Mouse (Mus musculus) liver, postnatal 0 days (tissue): ENCODE data around the gene Ptges. TPM values are rescaled to one million over a fixed set of nuclear protein-coding genes. Genes with fewer than 3 reads are reported as not detected.
"Not testable (repeated sequence)": the region's sequence is repeated elsewhere in the genome, so short reads cannot be mapped to it uniquely, and the experiment has no call there.

Experiments used
- ATAC-seq: fragments of 200-750 bp; cut with Nextera tagmentation; 2 replicates; pipeline ENCODE4 v1.8.0; 2017; ENCODE audit warnings: mild to moderate bottlenecking, moderate library complexity
- DNase-seq: peaks from one replicate; pipeline ENCODE4 v3.0.0-alpha.2; 2016
- H3K27ac ChIP-seq: fragments of 300-500 bp; sonication (generic); 2 replicates; pipeline ENCODE4 v1.5.1; 2014; ENCODE audit warnings: antibody characterized with exemption, moderate library complexity, mild to moderate bottlenecking, low read depth
- H3K27me3 ChIP-seq: fragments of 300-500 bp; sonication (generic); 2 replicates; pipeline ENCODE4 v1.6.1; 2014; ENCODE audit warnings: low read length, control low read depth, mixed read lengths; ENCODE audit not compliant: insufficient read depth
- H3K36me3 ChIP-seq: fragments of 300-500 bp; sonication (generic); replicated peaks from 2 replicates; pipeline ENCODE4 v1.6.1; 2014; ENCODE audit warnings: mild to moderate bottlenecking, control low read depth, low read length, moderate library complexity, mixed read lengths; ENCODE audit not compliant: insufficient read depth
- H3K4me1 ChIP-seq: fragments of 300-500 bp; sonication (generic); 2 replicates; pipeline ENCODE4 v1.6.1; 2014; ENCODE audit warnings: antibody characterized with exemption, mild to moderate bottlenecking, control low read depth; ENCODE audit not compliant: insufficient read depth
- H3K4me2 ChIP-seq: fragments of 300-500 bp; sonication (generic); 2 replicates; pipeline ENCODE4 v1.6.1; 2014; ENCODE audit warnings: low read depth, mild to moderate bottlenecking, low read length, moderate library complexity, mixed read lengths
- H3K4me3 ChIP-seq: fragments of 300-500 bp; sonication (generic); 2 replicates; pipeline ENCODE4 v1.5.1; 2014; ENCODE audit warnings: low read depth, low read length
- H3K9ac ChIP-seq: fragments of 300-500 bp; sonication (generic); replicated peaks from 2 replicates; pipeline ENCODE4 v1.6.1; 2014; ENCODE audit warnings: mild to moderate bottlenecking, moderate library complexity
- H3K9me3 ChIP-seq: fragments of 300-500 bp; sonication (generic); 2 replicates; pipeline ENCODE4 v1.6.1; 2016; ENCODE audit warnings: mild to moderate bottlenecking, control low read depth, low read length, mixed read lengths
- CTCF ChIP-seq: sonication (generic); IDR thresholded peaks from 2 replicates; pipeline ENCODE4 v1.5.1; 2016; ENCODE audit warnings: antibody characterized with exemption, low read depth
- EP300 ChIP-seq: IDR thresholded peaks from 2 replicates; pipeline ENCODE4 v1.6.1; 2016; ENCODE audit warnings: antibody characterized with exemption, low read depth, mild to moderate bottlenecking
- WGBS: fragments of 180-500 bp; shearing (Covaris S2); extraction: QIAGEN DNeasy Blood & Tissue Kit; methylation state at CpG from one replicate; pipeline ENCODE4 v1.1.7; 2014; ENCODE audit not compliant: insufficient replicate concordance; 5-methylcytosine and 5-hydroxymethylcytosine counted together
- polyA plus RNA-seq: library from polyadenylated mRNA; unstranded; fragments of >200 nt; fragmentation: Nextera tagmentation; extraction: Ambion mirVana; gene quantifications from 2 replicates; pipeline ENCODE4 v1.2.1, GENCODE M21; 2015

Ptges gene
- polyA plus RNA-seq, 1 experiment from 2014 or later = 1.7 TPM

GRCm38 (mm10) chr2:30942603-30943011 lies 12.9 kb upstream of the Ptges start:
- Histone ChIP-seq H3K36me3 (no peaks in the 10 kb centered on the region), H3K27me3 (no peaks in the 10 kb centered on the region), H3K4me1 (no peaks in the 10 kb centered on the region), H3K4me3 (peak overlapping the region; percentile 63), H3K9ac (peak overlapping the region; percentile 52), H3K4me2 (peak overlapping the region; percentile 68), H3K27ac (peak overlapping the region; percentile 46; the same call in 1 of the 2 replicates), H3K9me3 (no peaks in the 10 kb centered on the region)
- DNase-seq (peak; percentile 77), ATAC-seq (peak; percentile 90)
- TF ChIP-seq EP300 (no peak), CTCF (peak; percentile 97)
- WGBS = 16% methylated on average over 16 of the region's 16 CpGs

- not testable (repeated sequence) for H3K9ac ChIP-seq, H3K27ac ChIP-seq
- WGBS = 26% methylated on average over 7 of the region's 7 CpGs
Observed at GRCm38 (mm10) chr2:30942116-30942515, 12.5 kb upstream of the Ptges start.

GRCm38 (mm10) chr2:30941586-30941985 lies 11.9 kb upstream of the Ptges start:
- DNase-seq = no peak
- WGBS = 63% methylated on average over 5 of the region's 5 CpGs
- H3K9me3 ChIP-seq = no peaks in the 10 kb centered on the region
- no peaks in the 10 kb centered on the region for H3K27me3 ChIP-seq
- ATAC-seq = no peak
- H3K4me1 ChIP-seq = no peaks in the 10 kb centered on the region
- H3K4me3 ChIP-seq = no peak overlapping the region
- H3K36me3 ChIP-seq = no peaks in the 10 kb centered on the region
- H3K4me2 ChIP-seq = no peak overlapping the region
- H3K27ac ChIP-seq = no peak overlapping the region
- no peak overlapping the region for H3K9ac ChIP-seq
- no peak for TF ChIP-seq EP300
- TF ChIP-seq CTCF = no peak

More at GRCm38 (mm10) chr2:30942116-30942515, 12.5 kb upstream of the Ptges start:
- H3K27me3 ChIP-seq, ATAC-seq, H3K9me3 ChIP-seq, DNase-seq, H3K36me3 ChIP-seq, H3K4me1 ChIP-seq: not testable (repeated sequence)
- peak overlapping the region; percentile 63 for H3K4me3 ChIP-seq
- peak; percentile 28; the same call in 1 of the 2 replicates for TF ChIP-seq CTCF
- H3K4me2 ChIP-seq = peak overlapping the region; percentile 68

GRCm38 (mm10) chr2:30938574-30938991 lies 8.9 kb upstream of the Ptges start:
- Histone ChIP-seq H3K27ac (no peak overlapping the region), H3K4me2 (no peak overlapping the region), H3K9ac (no peak overlapping the region), H3K4me1 (no peaks in the 10 kb centered on the region), H3K9me3 (no peaks in the 10 kb centered on the region), H3K4me3 (no peak overlapping the region), H3K36me3 (no peaks in the 10 kb centered on the region), H3K27me3 (no peaks in the 10 kb centered on the region)
- WGBS = 46% methylated on average over 4 of the region's 4 CpGs
- no peak for ATAC-seq
- no peak for DNase-seq
- TF ChIP-seq EP300 (no peak), CTCF (no peak)

DNA sequence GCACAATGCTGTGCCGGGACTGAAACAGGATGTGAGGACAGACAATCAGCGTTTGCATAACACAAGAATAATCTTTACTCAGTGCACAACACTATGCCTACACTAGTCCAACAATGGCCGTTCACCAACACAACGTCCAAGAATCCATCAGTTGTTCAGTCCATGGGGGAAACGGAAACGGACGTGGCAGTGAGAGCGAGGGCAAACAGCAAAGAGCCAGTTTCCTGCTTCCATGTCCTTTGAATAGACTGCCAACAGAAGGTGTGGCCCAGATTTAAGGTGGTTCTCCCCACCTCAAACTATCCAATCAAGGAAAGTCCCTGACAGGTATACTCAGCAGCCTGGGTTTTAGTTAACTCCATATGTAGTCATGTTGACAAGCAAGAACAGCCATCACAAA lies 8.1 kb upstream of the Ptges start:
- no peaks in the 10 kb centered on the region for H3K27me3 ChIP-seq
- H3K4me3 ChIP-seq = no peak overlapping the region
- no peak overlapping the region for H3K4me2 ChIP-seq
- H3K4me1 ChIP-seq = no peaks in the 10 kb centered on the region
- no peak for DNase-seq
- no peaks in the 10 kb centered on the region for H3K36me3 ChIP-seq
- 69% methylated on average over 8 of the region's 8 CpGs for WGBS
- no peaks in the 10 kb centered on the region for H3K9me3 ChIP-seq
- H3K27ac ChIP-seq = no peak overlapping the region
- no peak for ATAC-seq
- no peak for TF ChIP-seq EP300
- no peak for TF ChIP-seq CTCF
- no peak overlapping the region for H3K9ac ChIP-seq

DNA sequence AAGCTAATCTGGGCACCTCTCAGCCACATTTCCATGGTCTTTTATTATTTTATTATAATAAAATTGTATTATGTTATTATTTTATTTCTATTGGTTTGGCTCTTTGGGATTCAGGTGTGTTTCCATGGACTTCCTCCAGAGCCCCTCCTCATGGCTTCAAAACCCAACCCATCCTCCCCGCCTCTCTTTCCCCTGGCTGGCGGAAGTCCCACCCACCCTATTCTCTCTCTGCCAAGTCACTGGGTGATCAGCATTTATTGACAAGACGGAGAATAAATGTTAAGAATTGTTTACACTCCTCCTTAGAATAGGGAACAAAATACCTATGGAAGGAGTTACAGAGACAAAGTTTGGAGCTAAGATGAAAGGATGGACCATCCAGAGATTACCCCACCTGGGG lies 7.1 kb upstream of the Ptges start:
- no peak for DNase-seq
- Histone ChIP-seq H3K4me2 (no peak overlapping the region), H3K27ac (no peak overlapping the region), H3K4me3 (no peak overlapping the region), H3K4me1 (no peaks in the 10 kb centered on the region), H3K9ac (no peak overlapping the region), H3K9me3 (no peaks in the 10 kb centered on the region), H3K27me3 (no peaks in the 10 kb centered on the region), H3K36me3 (no peaks in the 10 kb centered on the region)
- TF ChIP-seq EP300 (no peak), CTCF (no peak)
- WGBS = 81% methylated on average over 3 of the region's 3 CpGs
- no peak for ATAC-seq
